Mouse (Mus musculus): ENCODE results near the gene Ly6c2.
"Not testable (repeated sequence)": the region's sequence is repeated elsewhere in the genome, so short reads cannot be mapped to it uniquely, and the experiment has no call there.

Gene Ly6c2

GRCm38 (mm10) chr15:75120066-75120465 lies 8.3 kb upstream of the Ly6c2 start:
- Histone ChIP-seq H3K4me3 (replicated peaks; ENCODE audit: low read length) (no peak overlapping the region), H3K27me3 (ENCODE audit: insufficient read depth, low read length) (no peaks in the 10 kb centered on the region), H3K4me1 (replicated peaks; ENCODE audit: low read depth, low read length) (no peaks in the 10 kb centered on the region), H3K9me3 (ENCODE audit: low read length) (peaks cover 11% of the 10 kb centered on the region), H3K36me3 (ENCODE audit: insufficient read depth, low read length) (no peaks in the 10 kb centered on the region)
- no peak for TF ChIP-seq POU5F1 (IDR thresholded peaks at IDR 0.05; ENCODE audit: borderline replicate concordance, low read length)
- peak; percentile 72 for TF ChIP-seq CTCF (conservative IDR thresholded peaks at IDR 0.05; ENCODE audit: low read length)

GRCm38 (mm10) chr15:75118742-75119141 lies 7.0 kb upstream of the Ly6c2 start:
- TF ChIP-seq CTCF (conservative IDR thresholded peaks at IDR 0.05; ENCODE audit: low read length): peak; percentile 60
- not testable (repeated sequence) for H3K36me3 ChIP-seq (ENCODE audit: insufficient read depth, low read length); H3K4me1 ChIP-seq (replicated peaks; ENCODE audit: low read depth, low read length); H3K4me3 ChIP-seq (replicated peaks; ENCODE audit: low read length); H3K27me3 ChIP-seq (ENCODE audit: insufficient read depth, low read length)
- peaks cover 22% of the 10 kb centered on the region for H3K9me3 ChIP-seq (ENCODE audit: low read length)

GRCm38 (mm10) chr15:75117481-75117880 lies 5.7 kb upstream of the Ly6c2 start:
- H3K4me1 ChIP-seq (replicated peaks; ENCODE audit: low read depth, low read length); H3K27me3 ChIP-seq (ENCODE audit: insufficient read depth, low read length); H3K4me3 ChIP-seq (replicated peaks; ENCODE audit: low read length); H3K36me3 ChIP-seq (ENCODE audit: insufficient read depth, low read length): not testable (repeated sequence)
- H3K9me3 ChIP-seq (ENCODE audit: low read length): peaks cover 22% of the 10 kb centered on the region

- Histone ChIP-seq H3K36me3 (ENCODE audit: insufficient read depth, low read length) (no peaks in the 10 kb centered on the region), H3K4me1 (replicated peaks; ENCODE audit: low read depth, low read length) (no peaks in the 10 kb centered on the region), H3K9me3 (ENCODE audit: low read length) (peaks cover 22% of the 10 kb centered on the region), H3K4me3 (replicated peaks; ENCODE audit: low read length) (no peak overlapping the region), H3K27me3 (ENCODE audit: insufficient read depth, low read length) (no peaks in the 10 kb centered on the region)
- no peak for TF ChIP-seq NANOG (IDR thresholded peaks at IDR 0.05; ENCODE audit: borderline replicate concordance, low read length)
- TF ChIP-seq POU5F1 (IDR thresholded peaks at IDR 0.05; ENCODE audit: borderline replicate concordance, low read length): no peak
- no peak for TF ChIP-seq CTCF (conservative IDR thresholded peaks at IDR 0.05; ENCODE audit: low read length)
Measured at GRCm38 (mm10) chr15:75116525-75116924, 4.8 kb upstream of the Ly6c2 start.

GRCm38 (mm10) chr15:75110424-75110823 lies 1.3 kb downstream of the Ly6c2 start:
- not testable (repeated sequence) for H3K4me3 ChIP-seq (replicated peaks; ENCODE audit: low read length); H3K4me1 ChIP-seq (replicated peaks; ENCODE audit: low read depth, low read length); H3K27me3 ChIP-seq (ENCODE audit: insufficient read depth, low read length); H3K36me3 ChIP-seq (ENCODE audit: insufficient read depth, low read length)
- H3K9me3 ChIP-seq (ENCODE audit: low read length): peaks cover 16% of the 10 kb centered on the region

- TF ChIP-seq POU5F1 (IDR thresholded peaks at IDR 0.05; ENCODE audit: borderline replicate concordance, low read length) (no peak), CTCF (conservative IDR thresholded peaks at IDR 0.05; ENCODE audit: low read length) (no peak), NANOG (IDR thresholded peaks at IDR 0.05; ENCODE audit: borderline replicate concordance, low read length) (no peak)
- Histone ChIP-seq H3K36me3 (ENCODE audit: insufficient read depth, low read length) (no peaks in the 10 kb centered on the region), H3K27me3 (ENCODE audit: insufficient read depth, low read length) (no peaks in the 10 kb centered on the region), H3K4me3 (replicated peaks; ENCODE audit: low read length) (no peak overlapping the region), H3K9me3 (ENCODE audit: low read length) (peaks cover 18% of the 10 kb centered on the region), H3K4me1 (replicated peaks; ENCODE audit: low read depth, low read length) (no peaks in the 10 kb centered on the region)
Measured at GRCm38 (mm10) chr15:75099261-75099660, 12.5 kb downstream of the Ly6c2 start.

- not testable (repeated sequence) for H3K27me3 ChIP-seq (ENCODE audit: insufficient read depth, low read length); H3K4me3 ChIP-seq (replicated peaks; ENCODE audit: low read length); H3K4me1 ChIP-seq (replicated peaks; ENCODE audit: low read depth, low read length); H3K9me3 ChIP-seq (ENCODE audit: low read length); H3K36me3 ChIP-seq (ENCODE audit: insufficient read depth, low read length)
- TF ChIP-seq CTCF (conservative IDR thresholded peaks at IDR 0.05; ENCODE audit: low read length): peak; percentile 35; the same call in 1 of the 2 replicates
Measured at GRCm38 (mm10) chr15:75088041-75088440, 23.7 kb downstream of the Ly6c2 start.

GRCm38 (mm10) chr15:75069965-75070364 lies 41.8 kb downstream of the Ly6c2 start:
- TF ChIP-seq NANOG (IDR thresholded peaks at IDR 0.05; ENCODE audit: borderline replicate concordance, low read length): no peak
- no peak for TF ChIP-seq CTCF (conservative IDR thresholded peaks at IDR 0.05; ENCODE audit: low read length)
- no peaks in the 10 kb centered on the region for H3K36me3 ChIP-seq (ENCODE audit: insufficient read depth, low read length)

GRCm38 (mm10) chr15:75062030-75062574 lies 49.7 kb downstream of the Ly6c2 start:
- not testable (repeated sequence) for H3K27me3 ChIP-seq (ENCODE audit: insufficient read depth, low read length); H3K36me3 ChIP-seq (ENCODE audit: insufficient read depth, low read length); H3K9me3 ChIP-seq (ENCODE audit: low read length); H3K4me3 ChIP-seq (replicated peaks; ENCODE audit: low read length); H3K4me1 ChIP-seq (replicated peaks; ENCODE audit: low read depth, low read length)
- peak; percentile 76 for TF ChIP-seq CTCF (conservative IDR thresholded peaks at IDR 0.05; ENCODE audit: low read length)

More at GRCm38 (mm10) chr15:75069965-75070364, 41.8 kb downstream of the Ly6c2 start:
- H3K9me3 ChIP-seq (ENCODE audit: low read length): peaks cover 30% of the 10 kb centered on the region
- no peaks in the 10 kb centered on the region for H3K4me1 ChIP-seq (replicated peaks; ENCODE audit: low read depth, low read length)
- H3K4me3 ChIP-seq (replicated peaks; ENCODE audit: low read length): no peak overlapping the region
- H3K27me3 ChIP-seq (ENCODE audit: insufficient read depth, low read length): no peaks in the 10 kb centered on the region

GRCm38 (mm10) chr15:75060505-75060904 lies 51.3 kb downstream of the Ly6c2 start:
- Histone ChIP-seq H3K4me1 (replicated peaks; ENCODE audit: low read depth, low read length) (no peaks in the 10 kb centered on the region), H3K4me3 (replicated peaks; ENCODE audit: low read length) (no peak overlapping the region), H3K9me3 (ENCODE audit: low read length) (peaks cover 2% of the 10 kb centered on the region; the same call in 1 of the 2 replicates), H3K36me3 (ENCODE audit: insufficient read depth, low read length) (no peaks in the 10 kb centered on the region), H3K27me3 (ENCODE audit: insufficient read depth, low read length) (no peaks in the 10 kb centered on the region)
- TF ChIP-seq CTCF (conservative IDR thresholded peaks at IDR 0.05; ENCODE audit: low read length): peak; percentile 65
- no peak for TF ChIP-seq POU5F1 (IDR thresholded peaks at IDR 0.05; ENCODE audit: borderline replicate concordance, low read length)

All from E14TG2a.4 (cell line).